Mouse (Mus musculus): ENCODE data around the gene Pm20d2.

DNA sequence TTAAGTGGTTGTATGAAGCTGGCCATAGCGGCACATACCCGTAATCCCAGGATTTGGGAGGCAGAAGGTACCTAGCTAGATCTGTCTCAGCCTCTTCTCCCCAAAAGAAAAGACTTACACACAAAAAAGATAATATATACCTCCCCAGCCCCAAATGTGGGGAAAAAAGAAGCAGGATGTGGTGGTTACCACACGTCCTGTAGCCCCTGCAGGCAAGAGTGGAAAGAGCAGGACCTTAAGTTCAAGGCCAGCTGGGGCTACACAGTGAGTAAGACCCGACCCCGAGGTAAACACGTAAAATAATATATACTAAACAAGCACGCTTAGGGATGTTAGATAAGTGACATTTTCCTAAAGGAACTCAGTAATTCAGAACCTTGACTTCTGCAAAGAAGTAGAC, 37.6 kb upstream of the Pm20d2 start:
- TF ChIP-seq POLR2A (IDR thresholded peaks at IDR 0.05; ENCODE audit: insufficient read depth, low read depth, low read length) (no peak), EP300 (IDR thresholded peaks at IDR 0.05; ENCODE audit: insufficient read depth, low read depth, low read length) (no peak), CTCF (IDR thresholded peaks at IDR 0.05) (no peak)

Data from heart, adult 2 months (tissue).